Mouse (Mus musculus): Measurements from ENCODE around the gene Slc35c2. TPM values are rescaled to one million over a fixed set of nuclear protein-coding genes. Genes with fewer than 3 reads are reported as not detected.

Slc35c2 gene
- polyA plus RNA-seq, 1 experiment from 2014 or later = 37.6 TPM

DNA sequence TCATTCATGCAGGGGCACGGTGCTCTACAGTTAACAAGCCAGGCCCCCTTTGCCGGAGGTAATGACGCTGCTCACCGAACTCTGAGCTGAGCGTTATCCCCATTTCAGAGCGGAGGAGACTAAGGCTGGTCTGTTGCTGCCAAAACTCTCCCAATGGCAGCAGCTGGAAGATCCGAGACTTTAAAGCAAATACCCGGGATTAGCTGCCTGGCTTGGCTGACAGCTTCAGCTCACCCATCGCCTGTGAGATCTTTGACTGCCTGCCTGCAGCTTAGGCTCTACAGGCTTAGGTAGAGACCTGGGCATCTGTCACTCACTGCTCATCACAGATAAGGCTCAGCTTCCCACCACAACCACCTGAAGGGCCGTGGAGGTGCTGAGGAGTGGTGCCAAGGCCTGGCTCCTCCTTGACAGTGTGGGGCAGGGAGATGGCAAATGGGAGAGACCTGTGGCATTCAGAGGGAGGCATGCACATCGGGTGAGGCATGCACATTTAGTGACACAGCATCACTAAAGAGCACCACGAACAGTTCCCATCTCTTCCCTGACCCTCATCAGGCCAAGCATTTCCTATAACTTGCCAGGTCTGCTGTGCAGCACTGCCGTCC is 23.3 kb upstream of the Slc35c2 start:
- WGBS = 70% methylated on average over 13 of the region's 13 CpGs
- peaks cover 96% of the 10 kb centered on the region for H3K36me3 ChIP-seq
- H3K4me2 ChIP-seq = no peak overlapping the region
- H3K27ac ChIP-seq (replicated peaks) = no peak overlapping the region
- H3K4me1 ChIP-seq = no peaks in the 10 kb centered on the region
- no peak for ATAC-seq (ENCODE audit: extremely low read depth, insufficient number of reproducible peaks, low FRiP score, low TSS enrichment)
- H3K4me3 ChIP-seq = no peak overlapping the region
- H3K9me3 ChIP-seq = no peaks in the 10 kb centered on the region
- H3K9ac ChIP-seq = no peak overlapping the region
- H3K27me3 ChIP-seq (replicated peaks) = no peaks in the 10 kb centered on the region

DNA sequence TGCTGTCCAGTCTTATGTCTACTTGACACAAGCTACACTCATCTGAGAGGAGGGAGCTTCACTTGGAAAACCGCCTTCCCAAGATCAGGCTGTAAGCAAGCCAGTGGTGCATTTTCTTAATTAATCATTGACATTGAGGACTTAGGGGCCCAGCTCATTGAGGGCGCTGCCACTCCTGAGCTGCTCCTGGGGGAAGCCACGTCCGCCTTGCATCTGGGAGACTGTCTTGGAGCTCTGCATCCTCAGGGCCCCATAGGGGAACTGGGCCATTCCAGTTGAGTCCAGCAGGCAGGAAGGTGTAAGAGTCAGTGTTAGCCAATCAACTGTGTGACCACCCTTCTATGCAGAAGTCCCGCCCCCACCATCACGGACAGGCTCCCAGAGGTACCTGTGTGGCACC is 20.1 kb upstream of the Slc35c2 start:
- Histone ChIP-seq H3K36me3 (peaks cover 94% of the 10 kb centered on the region), H3K4me1 (no peaks in the 10 kb centered on the region), H3K27ac (replicated peaks) (no peak overlapping the region), H3K4me3 (no peak overlapping the region), H3K9me3 (no peaks in the 10 kb centered on the region), H3K27me3 (replicated peaks) (no peaks in the 10 kb centered on the region), H3K4me2 (no peak overlapping the region), H3K9ac (no peak overlapping the region)
- no peak for ATAC-seq (ENCODE audit: extremely low read depth, insufficient number of reproducible peaks, low FRiP score, low TSS enrichment)
- 89% methylated on average over 6 of the region's 6 CpGs for WGBS

DNA sequence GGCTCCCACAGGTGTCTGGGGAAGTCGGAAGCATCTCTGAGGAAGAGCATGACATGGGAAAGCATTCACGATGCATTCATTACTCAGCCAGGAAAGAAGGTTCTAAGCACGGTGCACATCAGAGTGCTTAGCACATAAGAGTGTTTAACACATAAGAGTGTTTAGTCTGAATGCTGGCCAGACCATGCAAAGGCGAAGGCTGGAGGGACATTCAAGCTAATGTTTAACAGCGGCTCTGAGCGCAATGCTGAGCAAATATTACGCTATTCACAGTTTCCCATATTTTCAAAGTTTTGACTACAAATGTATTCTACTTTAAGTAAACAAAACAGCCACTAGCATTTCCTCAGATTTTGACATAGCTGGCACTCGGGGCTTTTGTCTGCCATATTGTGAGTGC is 17.8 kb upstream of the Slc35c2 start:
- Histone ChIP-seq H3K27me3 (replicated peaks) (no peaks in the 10 kb centered on the region), H3K4me2 (no peak overlapping the region), H3K9ac (no peak overlapping the region), H3K4me3 (no peak overlapping the region), H3K36me3 (peaks cover 93% of the 10 kb centered on the region), H3K27ac (replicated peaks) (no peak overlapping the region), H3K4me1 (no peaks in the 10 kb centered on the region), H3K9me3 (no peaks in the 10 kb centered on the region)
- ATAC-seq (ENCODE audit: extremely low read depth, insufficient number of reproducible peaks, low FRiP score, low TSS enrichment) = no peak
- WGBS = 93% methylated on average over 8 of the region's 8 CpGs

DNA sequence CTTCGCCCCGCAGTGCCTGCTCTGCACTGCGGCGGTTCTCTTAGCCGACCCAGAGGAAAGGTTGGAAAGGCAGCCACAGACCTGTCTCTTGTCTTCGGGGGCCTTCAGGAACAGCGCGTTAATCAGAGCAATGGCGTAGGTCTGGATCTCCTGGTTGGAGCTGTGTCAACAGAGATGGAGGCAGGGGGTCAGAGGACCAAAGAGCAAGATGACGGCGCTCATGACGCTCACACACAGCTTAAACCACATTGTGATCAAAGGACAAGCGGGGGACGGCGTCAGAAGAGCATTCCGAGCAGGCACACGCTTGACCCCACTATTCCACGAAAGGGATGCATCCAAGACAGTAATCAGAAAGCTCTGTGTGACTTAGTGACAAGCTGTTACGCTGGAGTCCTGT is 17.1 kb upstream of the Slc35c2 start:
- Histone ChIP-seq H3K4me2 (no peak overlapping the region), H3K4me3 (no peak overlapping the region), H3K9ac (no peak overlapping the region), H3K27ac (replicated peaks) (no peak overlapping the region), H3K27me3 (replicated peaks) (no peaks in the 10 kb centered on the region), H3K36me3 (peaks cover 88% of the 10 kb centered on the region), H3K9me3 (no peaks in the 10 kb centered on the region), H3K4me1 (no peaks in the 10 kb centered on the region)
- no peak for ATAC-seq (ENCODE audit: extremely low read depth, insufficient number of reproducible peaks, low FRiP score, low TSS enrichment)
- 83% methylated on average over 19 of the region's 19 CpGs for WGBS

DNA sequence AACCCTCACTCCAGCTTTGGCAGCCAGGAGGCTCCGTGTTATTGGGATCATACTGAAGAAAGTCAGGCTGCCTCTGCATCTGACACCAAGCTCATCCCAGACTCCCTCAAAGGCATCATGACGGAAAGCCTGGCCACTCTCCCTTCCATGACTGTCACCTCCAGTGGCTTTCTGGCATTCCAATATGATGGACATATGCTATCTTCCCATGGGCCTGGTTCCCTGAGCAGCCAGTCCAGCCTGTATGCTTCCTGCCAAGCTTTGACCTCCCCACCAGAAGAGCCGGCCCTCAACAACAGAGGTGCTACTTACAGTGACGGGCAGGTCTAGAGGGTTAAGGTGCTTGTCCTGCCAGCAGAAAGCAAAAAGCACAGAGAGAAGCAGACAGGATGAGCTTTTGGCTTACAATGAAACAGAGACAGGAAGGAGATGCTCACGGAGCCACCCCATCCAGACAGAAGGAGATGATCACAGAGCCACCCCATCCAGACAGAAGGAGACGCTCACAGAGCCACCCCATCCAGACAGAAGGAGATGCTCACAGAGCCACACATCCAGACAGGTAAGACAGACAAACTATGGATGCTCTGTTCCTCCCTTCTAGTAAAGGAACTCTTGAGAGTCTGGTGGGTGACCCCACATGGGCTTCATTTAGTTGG is 15.8 kb upstream of the Slc35c2 start:
- H3K4me2 ChIP-seq = no peak overlapping the region
- ATAC-seq (ENCODE audit: extremely low read depth, insufficient number of reproducible peaks, low FRiP score, low TSS enrichment) = no peak
- H3K27me3 ChIP-seq (replicated peaks) = no peaks in the 10 kb centered on the region
- H3K36me3 ChIP-seq = peaks cover 84% of the 10 kb centered on the region
- H3K27ac ChIP-seq (replicated peaks) = no peak overlapping the region
- no peak overlapping the region for H3K4me3 ChIP-seq
- WGBS = 91% methylated on average over 6 of the region's 6 CpGs
- no peaks in the 10 kb centered on the region for H3K4me1 ChIP-seq
- no peaks in the 10 kb centered on the region for H3K9me3 ChIP-seq
- H3K9ac ChIP-seq = no peak overlapping the region

DNA sequence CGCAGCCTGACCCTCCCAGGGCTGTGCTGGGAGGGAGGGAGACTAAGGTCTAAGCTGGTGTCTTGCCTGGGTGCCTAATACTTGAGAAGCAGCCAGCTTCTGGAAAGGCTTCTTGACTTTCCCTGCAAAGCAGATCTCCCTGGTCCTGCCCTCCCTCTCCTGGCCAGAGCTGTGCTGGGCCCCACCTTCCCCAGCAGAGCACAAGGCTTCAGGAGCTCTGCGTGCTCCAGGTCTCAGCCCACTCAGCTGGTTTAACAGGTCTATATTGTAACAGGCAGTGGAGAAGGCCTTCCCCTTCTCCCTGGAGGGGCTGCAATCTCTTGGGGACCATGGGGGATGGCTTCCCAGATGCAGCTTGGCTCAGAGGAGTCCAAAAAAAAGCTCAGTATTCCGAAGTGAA is 13.7 kb upstream of the Slc35c2 start:
- 57% methylated on average over 3 of the region's 3 CpGs for WGBS

DNA sequence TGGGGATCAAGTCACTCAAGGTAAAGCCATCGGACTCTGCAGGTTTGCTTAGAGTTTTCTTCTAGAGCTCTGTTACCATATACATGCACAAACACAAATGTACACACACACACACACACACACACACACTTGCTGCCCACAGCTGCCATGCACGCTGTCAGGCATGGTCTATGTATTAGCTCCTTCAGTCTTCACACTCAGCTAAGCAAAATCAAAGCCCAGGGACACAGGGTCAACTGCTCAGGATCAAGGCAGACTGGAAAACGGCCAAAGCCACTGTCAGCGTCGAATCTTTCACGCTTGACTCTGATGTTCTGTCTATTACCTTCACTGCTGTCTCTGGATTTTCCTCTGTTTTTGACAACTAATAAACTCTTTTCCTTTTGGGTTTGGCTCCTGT is 13.2 kb upstream of the Slc35c2 start:
- no peak overlapping the region for H3K9ac ChIP-seq
- no peak overlapping the region for H3K4me3 ChIP-seq
- H3K27me3 ChIP-seq (replicated peaks) = no peaks in the 10 kb centered on the region
- no peak overlapping the region for H3K27ac ChIP-seq (replicated peaks)
- no peak overlapping the region for H3K4me2 ChIP-seq
- peaks cover 86% of the 10 kb centered on the region for H3K36me3 ChIP-seq
- 86% methylated on average over 6 of the region's 6 CpGs for WGBS
- H3K4me1 ChIP-seq = no peaks in the 10 kb centered on the region
- H3K9me3 ChIP-seq = no peaks in the 10 kb centered on the region
- ATAC-seq (ENCODE audit: extremely low read depth, insufficient number of reproducible peaks, low FRiP score, low TSS enrichment) = no peak

More for the DNA sequence above, 13.7 kb upstream of the Slc35c2 start:
- no peak overlapping the region for H3K9ac ChIP-seq
- ATAC-seq (ENCODE audit: extremely low read depth, insufficient number of reproducible peaks, low FRiP score, low TSS enrichment) = no peak
- no peaks in the 10 kb centered on the region for H3K4me1 ChIP-seq
- H3K27ac ChIP-seq (replicated peaks) = no peak overlapping the region
- no peaks in the 10 kb centered on the region for H3K27me3 ChIP-seq (replicated peaks)
- no peak overlapping the region for H3K4me3 ChIP-seq
- no peaks in the 10 kb centered on the region for H3K9me3 ChIP-seq
- no peak overlapping the region for H3K4me2 ChIP-seq
- H3K36me3 ChIP-seq = peaks cover 85% of the 10 kb centered on the region

DNA sequence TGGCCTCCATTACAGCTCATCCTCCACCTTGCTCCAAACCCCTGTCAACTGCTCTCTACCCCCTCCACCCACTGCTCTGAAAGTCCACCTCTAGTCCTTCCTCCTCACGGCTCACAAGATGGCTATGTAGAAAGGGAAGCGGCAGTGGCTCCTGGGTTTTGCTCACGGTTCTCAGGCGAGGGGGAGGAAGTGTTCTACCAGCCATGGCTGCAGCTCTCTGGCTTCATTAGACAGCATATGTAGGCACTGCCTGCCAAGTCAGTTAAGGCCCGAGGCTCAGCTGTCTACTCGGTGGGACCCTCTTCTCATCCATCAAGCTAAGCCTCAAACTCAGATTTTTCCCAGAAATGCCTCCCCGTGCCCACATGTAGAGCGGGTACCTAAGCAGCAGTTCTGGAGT is 12.8 kb upstream of the Slc35c2 start:
- Histone ChIP-seq H3K27me3 (replicated peaks) (no peaks in the 10 kb centered on the region), H3K36me3 (peaks cover 87% of the 10 kb centered on the region), H3K27ac (replicated peaks) (no peak overlapping the region), H3K4me2 (no peak overlapping the region), H3K4me3 (no peak overlapping the region), H3K9ac (no peak overlapping the region), H3K9me3 (no peaks in the 10 kb centered on the region), H3K4me1 (no peaks in the 10 kb centered on the region)
- WGBS = 71% methylated on average over 8 of the region's 8 CpGs
- ATAC-seq (ENCODE audit: extremely low read depth, insufficient number of reproducible peaks, low FRiP score, low TSS enrichment) = no peak

DNA sequence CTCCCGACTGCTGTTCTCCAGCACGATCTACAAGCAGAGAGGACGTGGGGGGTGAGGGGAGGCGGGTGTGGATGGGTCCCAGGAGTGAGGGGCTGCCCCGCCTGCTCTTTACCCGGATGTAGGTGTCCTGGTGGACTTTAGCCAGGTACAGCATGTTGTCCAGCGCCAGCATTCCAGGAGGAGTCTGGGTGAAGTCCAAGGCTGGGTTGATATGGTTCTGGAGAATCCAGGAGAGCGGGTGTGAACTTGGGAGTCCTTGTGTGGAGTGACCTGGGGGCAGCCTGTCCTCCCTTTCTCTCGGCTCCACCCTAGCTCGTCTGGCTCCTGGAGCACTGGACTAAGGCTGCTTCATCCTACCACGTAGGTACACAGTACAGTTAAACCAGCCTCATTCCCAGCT is 9.8 kb upstream of the Slc35c2 start:
- Histone ChIP-seq H3K36me3 (peaks cover 87% of the 10 kb centered on the region), H3K9ac (no peak overlapping the region), H3K4me3 (no peak overlapping the region), H3K4me2 (no peak overlapping the region), H3K27ac (replicated peaks) (no peak overlapping the region), H3K27me3 (replicated peaks) (no peaks in the 10 kb centered on the region), H3K9me3 (no peaks in the 10 kb centered on the region), H3K4me1 (no peaks in the 10 kb centered on the region)
- WGBS = 84% methylated on average over 11 of the region's 11 CpGs
- no peak for ATAC-seq (ENCODE audit: extremely low read depth, insufficient number of reproducible peaks, low FRiP score, low TSS enrichment)

DNA sequence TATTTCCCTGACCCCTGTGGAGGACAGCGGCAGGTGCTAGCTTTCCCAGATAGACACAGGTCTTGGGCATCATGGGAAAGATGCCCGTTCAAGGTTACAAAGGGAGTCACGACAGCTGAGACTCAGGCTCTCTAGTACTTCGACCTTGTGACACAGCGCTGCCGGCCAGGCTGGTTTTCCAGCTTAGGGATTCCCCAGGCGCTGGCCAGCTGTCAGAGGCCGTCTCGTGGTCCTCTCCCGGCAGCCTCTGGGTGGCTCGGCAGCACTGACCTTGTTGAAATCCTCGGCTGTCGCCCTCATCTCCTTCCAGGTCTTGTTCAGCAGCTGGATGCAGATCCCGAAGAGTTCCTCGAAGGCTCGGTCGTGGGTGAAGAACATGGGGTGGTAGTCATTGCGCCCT is 8.9 kb upstream of the Slc35c2 start:
- Histone ChIP-seq H3K36me3 (peaks cover 87% of the 10 kb centered on the region), H3K9me3 (no peaks in the 10 kb centered on the region), H3K9ac (no peak overlapping the region), H3K4me2 (no peak overlapping the region), H3K4me3 (no peak overlapping the region), H3K4me1 (no peaks in the 10 kb centered on the region), H3K27me3 (replicated peaks) (no peaks in the 10 kb centered on the region), H3K27ac (replicated peaks) (no peak overlapping the region)
- ATAC-seq (ENCODE audit: extremely low read depth, insufficient number of reproducible peaks, low FRiP score, low TSS enrichment) = no peak
- WGBS = 81% methylated on average over 18 of the region's 18 CpGs

DNA sequence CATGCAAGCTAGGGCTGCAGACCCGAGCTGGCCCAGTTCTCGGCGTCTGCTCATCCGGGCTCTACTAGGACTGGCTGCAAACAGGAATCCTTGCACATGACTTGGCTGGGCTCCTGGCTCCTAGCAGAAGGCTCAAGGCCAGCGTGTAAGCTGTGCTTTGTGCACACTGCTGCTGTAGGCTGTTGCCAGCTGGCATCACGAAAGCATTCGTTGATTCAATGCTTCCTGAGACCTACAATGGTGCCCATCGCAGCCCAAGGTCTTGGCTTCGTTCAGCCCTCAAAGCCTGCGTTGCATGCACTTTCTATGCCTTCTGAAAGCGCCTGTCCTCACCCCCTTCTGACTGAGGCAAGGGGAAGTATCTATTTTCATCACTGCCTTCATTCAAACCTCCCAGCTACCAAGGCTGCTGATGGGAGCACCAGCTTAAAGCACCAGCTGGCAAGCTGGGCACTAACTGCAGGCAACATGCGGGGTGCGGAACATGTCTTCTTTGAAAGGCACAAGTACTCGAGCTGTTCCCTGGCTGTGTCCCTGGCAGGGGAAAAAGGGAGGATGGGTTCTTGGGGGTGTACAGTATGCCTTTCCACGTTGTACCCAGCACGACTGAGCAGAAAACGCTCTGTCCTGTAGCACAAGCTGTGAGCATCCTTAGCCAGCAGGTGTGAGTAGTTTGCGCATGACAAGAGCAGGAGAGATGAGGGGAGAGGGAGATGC is 804 bp upstream of the Slc35c2 start:
- Histone ChIP-seq H3K9ac (peak overlapping the region; percentile 91), H3K36me3 (peaks cover 43% of the 10 kb centered on the region), H3K4me1 (peaks cover 28% of the 10 kb centered on the region), H3K4me3 (peak overlapping the region; percentile 87), H3K4me2 (peak overlapping the region; percentile 97), H3K27me3 (replicated peaks) (no peaks in the 10 kb centered on the region), H3K9me3 (no peaks in the 10 kb centered on the region), H3K27ac (replicated peaks) (peak overlapping the region; percentile 55)
- no peak for ATAC-seq (ENCODE audit: extremely low read depth, insufficient number of reproducible peaks, low FRiP score, low TSS enrichment)
- 55% methylated on average over 18 of the region's 18 CpGs for WGBS
